Mouse (Mus musculus) liver, embryonic 11.5 days (tissue): Measurements from ENCODE around the gene Micall1. TPM values are rescaled to one million over a fixed set of nuclear protein-coding genes. Genes with fewer than 3 reads are reported as not detected.

Experiments
- ATAC-seq: fragments of 200-750 bp; cut with Nextera tagmentation; replicated peaks from 2 replicates; pipeline ENCODE4 v1.8.0; 2017; ENCODE audit warnings: moderate number of reproducible peaks, mild to moderate bottlenecking, moderate TSS enrichment, moderate library complexity; ENCODE audit not compliant: low FRiP score
- DNase-seq: peaks from one replicate; pipeline ENCODE4 v3.0.0-alpha.2; 2017; ENCODE audit warnings: low spot score
- H3K27ac ChIP-seq: fragments of 300-500 bp; sonication (generic); 2 replicates; pipeline ENCODE4 v1.5.1; 2014; ENCODE audit warnings: mild to moderate bottlenecking, low read depth, low read length, control low read depth
- H3K27me3 ChIP-seq: fragments of 300-500 bp; sonication (generic); replicated peaks from 2 replicates; pipeline ENCODE4 v1.6.1; 2014; ENCODE audit warnings: low read length, mixed read lengths; ENCODE audit not compliant: control insufficient read depth, insufficient read depth
- H3K36me3 ChIP-seq: fragments of 300-500 bp; sonication (generic); 2 replicates; pipeline ENCODE4 v1.6.1; 2014; ENCODE audit warnings: mild to moderate bottlenecking, low read length, moderate library complexity, mixed read lengths; ENCODE audit not compliant: control insufficient read depth, insufficient read depth
- H3K4me1 ChIP-seq: fragments of 300-500 bp; sonication (generic); replicated peaks from 2 replicates; pipeline ENCODE4 v1.6.1; 2014; ENCODE audit warnings: low read length, mixed read lengths; ENCODE audit not compliant: control insufficient read depth, insufficient read depth
- H3K4me2 ChIP-seq: fragments of 300-500 bp; sonication (generic); 2 replicates; pipeline ENCODE4 v1.6.1; 2014; ENCODE audit warnings: mild to moderate bottlenecking, control low read depth, moderate library complexity
- H3K4me3 ChIP-seq: fragments of 300-500 bp; sonication (generic); 2 replicates; pipeline ENCODE4 v1.5.1; 2014; ENCODE audit warnings: low read depth, low read length, control low read depth
- H3K9ac ChIP-seq: fragments of 300-500 bp; sonication (generic); 2 replicates; pipeline ENCODE4 v1.6.1; 2014; ENCODE audit warnings: low read depth, low read length, control low read depth
- H3K9me3 ChIP-seq: fragments of 300-500 bp; sonication (generic); 2 replicates; pipeline ENCODE4 v1.6.1; 2016; ENCODE audit warnings: low read length, inconsistent platforms, mixed read lengths; ENCODE audit not compliant: control insufficient read depth
- WGBS: fragments of 180-500 bp; shearing (Covaris S2); extraction: QIAGEN DNeasy Blood & Tissue Kit; methylation state at CpG from one replicate; pipeline ENCODE4 v1.1.7; 2014; 5-methylcytosine and 5-hydroxymethylcytosine counted together
- polyA plus RNA-seq: library from polyadenylated mRNA; unstranded; fragments of >200 nt; fragmentation: Nextera tagmentation; extraction: Ambion mirVana; gene quantifications from 2 replicates; pipeline ENCODE4 v1.2.1, GENCODE M21; 2014

Gene Micall1
- 4.1 and 5.7 TPM in 2 replicates for polyA plus RNA-seq

- ATAC-seq = peak; percentile 78
- H3K4me1 ChIP-seq = peaks cover 27% of the 10 kb centered on the region
Observed at GRCm38 (mm10) chr15:79108421-79109320, at the start of gene Micall1. Gene Micall1, plus strand, starts transcription at chr15:79108898.

GRCm38 (mm10) chr15:79060887-79061565 is 47.7 kb upstream of the Micall1 start:
- Histone ChIP-seq H3K9me3 (no peaks in the 10 kb centered on the region), H3K4me3 (peak overlapping the region; percentile 90; the same call in 1 of the 2 replicates), H3K27ac (no peak overlapping the region), H3K36me3 (peaks cover 35% of the 10 kb centered on the region), H3K4me2 (peak overlapping the region; percentile 91), H3K27me3 (no peaks in the 10 kb centered on the region), H3K9ac (peak overlapping the region; percentile 91; the same call in 1 of the 2 replicates), H3K4me1 (peaks cover 28% of the 10 kb centered on the region)
- WGBS = 82% methylated on average over 14 of the region's 14 CpGs
- ATAC-seq (no peak), DNase-seq (no peak)

More at GRCm38 (mm10) chr15:79108421-79109320, at the start of gene Micall1:
- Histone ChIP-seq H3K4me3 (peak within 1 kb of the TSS; percentile 84), H3K27me3 (no peaks in the 10 kb centered on the region), H3K4me2 (peak within 1 kb of the TSS; percentile 99), H3K9ac (peak within 1 kb of the TSS; percentile 93), H3K27ac (peak within 1 kb of the TSS; percentile 40), H3K9me3 (no peaks in the 10 kb centered on the region), H3K36me3 (no peaks in the 10 kb centered on the region; the same call in 1 of the 2 replicates)
- DNase-seq = peak; percentile 74
- under 1% methylated on average over 82 of the region's 85 CpGs for WGBS

- DNase-seq (peak; percentile 95), ATAC-seq (peak; percentile 99)
- H3K27ac ChIP-seq = peak within 1 kb of the TSS; percentile 83
- no peaks in the 10 kb centered on the region for H3K27me3 ChIP-seq
- under 1% methylated on average over 80 of the region's 80 CpGs for WGBS
- peaks cover 21% of the 10 kb centered on the region for H3K36me3 ChIP-seq
- peak within 1 kb of the TSS; percentile 90 for H3K4me3 ChIP-seq
- H3K9ac ChIP-seq = peak within 1 kb of the TSS; percentile 91
- peak within 1 kb of the TSS; percentile 91 for H3K4me2 ChIP-seq
- H3K4me1 ChIP-seq = peaks cover 41% of the 10 kb centered on the region
- no peaks in the 10 kb centered on the region for H3K9me3 ChIP-seq
Observed at GRCm38 (mm10) chr15:79062376-79063159, 46.1 kb upstream of the Micall1 start, which contains the start of gene Ankrd54. Gene Ankrd54, minus strand, starts transcription at chr15:79062893.

- WGBS = 10% methylated on average over 14 of the region's 14 CpGs
- H3K4me2 ChIP-seq = peak overlapping the region; percentile 72
- peaks cover 41% of the 10 kb centered on the region for H3K4me1 ChIP-seq
- peak overlapping the region; percentile 62 for H3K27ac ChIP-seq
- peak overlapping the region; percentile 37 for H3K9ac ChIP-seq
- no peaks in the 10 kb centered on the region for H3K9me3 ChIP-seq
- H3K4me3 ChIP-seq = peak overlapping the region; percentile 44
- no peaks in the 10 kb centered on the region for H3K27me3 ChIP-seq
- no peak for ATAC-seq
- peaks cover 17% of the 10 kb centered on the region for H3K36me3 ChIP-seq
- no peak for DNase-seq
Observed at GRCm38 (mm10) chr15:79063160-79063740, 45.4 kb upstream of the Micall1 start.

- Histone ChIP-seq H3K27ac (no peak overlapping the region; the same call in 1 of the 2 replicates), H3K4me1 (peaks cover 43% of the 10 kb centered on the region), H3K9me3 (no peaks in the 10 kb centered on the region), H3K9ac (no peak overlapping the region), H3K36me3 (no peaks in the 10 kb centered on the region), H3K4me2 (no peak overlapping the region), H3K4me3 (no peak overlapping the region), H3K27me3 (no peaks in the 10 kb centered on the region)
- no peak for DNase-seq
- ATAC-seq = no peak
- WGBS = 59% methylated on average over 8 of the region's 8 CpGs
Observed at GRCm38 (mm10) chr15:79065086-79065770, 43.5 kb upstream of the Micall1 start.

GRCm38 (mm10) chr15:79066276-79066675 is 42.4 kb upstream of the Micall1 start:
- WGBS = 46% methylated on average over 2 of the region's 2 CpGs
- ATAC-seq (no peak), DNase-seq (no peak)
- no peaks in the 10 kb centered on the region for H3K9me3 ChIP-seq
- H3K4me1 ChIP-seq = peaks cover 41% of the 10 kb centered on the region
- H3K9ac ChIP-seq = no peak overlapping the region
- H3K27me3 ChIP-seq = no peaks in the 10 kb centered on the region
- peak overlapping the region; percentile 79; the same call in 1 of the 2 replicates for H3K27ac ChIP-seq
- no peaks in the 10 kb centered on the region for H3K36me3 ChIP-seq
- no peak overlapping the region for H3K4me3 ChIP-seq
- H3K4me2 ChIP-seq = no peak overlapping the region

- WGBS = 31% methylated on average over 3 of the region's 3 CpGs
- ATAC-seq (peak; percentile 33), DNase-seq (no peak)
- Histone ChIP-seq H3K9ac (no peak overlapping the region), H3K27me3 (no peaks in the 10 kb centered on the region), H3K4me3 (no peak overlapping the region), H3K27ac (peak overlapping the region; percentile 79), H3K4me1 (peaks cover 33% of the 10 kb centered on the region), H3K4me2 (peak overlapping the region; percentile 39), H3K9me3 (no peaks in the 10 kb centered on the region), H3K36me3 (no peaks in the 10 kb centered on the region)
Observed at GRCm38 (mm10) chr15:79067631-79068030, 41.1 kb upstream of the Micall1 start.
